Mouse (Mus musculus) thymus, adult 2 months (tissue): ENCODE data around the gene Tyw1.

Source experiments
- CTCF ChIP-seq: fragments of 200-500 bp; IDR thresholded peaks from 2 replicates; pipeline ENCODE4 v1.5.1; 2012; ENCODE audit warnings: mild to moderate bottlenecking, control low read depth, low read length, moderate library complexity, borderline replicate concordance; ENCODE audit not compliant: control insufficient read depth, poor library complexity, insufficient read depth; ENCODE audit errors: extremely low read depth
- POLR2A ChIP-seq: fragments of 200-500 bp; IDR thresholded peaks from 2 replicates; pipeline ENCODE4 v1.6.1; 2012; ENCODE audit warnings: mild to moderate bottlenecking, low read length, control low read depth, moderate library complexity; ENCODE audit not compliant: control insufficient read depth, poor library complexity, insufficient read depth; ENCODE audit errors: extremely low read depth

DNA sequence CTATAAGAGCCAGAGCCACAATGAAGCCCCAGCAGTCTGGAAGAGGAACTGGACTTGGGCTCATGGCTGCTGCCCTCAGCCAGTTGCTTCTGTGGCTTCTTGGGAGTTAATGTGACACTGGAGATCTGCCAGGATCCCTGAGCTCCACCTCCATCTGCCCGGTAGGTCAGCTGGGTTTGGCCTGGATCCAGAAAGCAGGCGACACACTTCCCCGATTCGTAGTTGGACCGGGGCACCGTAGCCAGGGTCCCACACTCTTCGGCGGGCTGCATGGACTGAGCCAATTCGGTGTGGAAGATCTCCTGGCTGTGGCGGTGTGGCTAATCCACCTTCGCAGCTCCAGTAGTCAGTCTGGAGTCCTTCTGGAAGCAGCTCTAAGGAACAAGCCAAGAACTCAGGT lies 113.8 kb downstream of the Tyw1 start, which contains the start of gene Caln1:
- no peak for TF ChIP-seq CTCF
- TF ChIP-seq POLR2A, result no peak
